Mouse (Mus musculus) c-Kit-positive CD71-positive TER-119-positive erythroid progenitor cells, embryonic 14.5 days (primary cell): ENCODE measurements at regions not wholly inside any gene's neighbourhood (a gene's known extent, or its start where the extent isn't known, plus 50 kb on each side); places are given as distances from the start of the nearest gene placed in this dataset.
"Not testable (repeated sequence)": the region's sequence is repeated elsewhere in the genome, so short reads cannot be mapped to it uniquely, and the experiment has no call there.

Experiments used
- DNase-seq: peaks from one replicate; pipeline ENCODE4 v3.0.0-alpha.2; 2013; ENCODE audit warnings: low spot score

DNA sequence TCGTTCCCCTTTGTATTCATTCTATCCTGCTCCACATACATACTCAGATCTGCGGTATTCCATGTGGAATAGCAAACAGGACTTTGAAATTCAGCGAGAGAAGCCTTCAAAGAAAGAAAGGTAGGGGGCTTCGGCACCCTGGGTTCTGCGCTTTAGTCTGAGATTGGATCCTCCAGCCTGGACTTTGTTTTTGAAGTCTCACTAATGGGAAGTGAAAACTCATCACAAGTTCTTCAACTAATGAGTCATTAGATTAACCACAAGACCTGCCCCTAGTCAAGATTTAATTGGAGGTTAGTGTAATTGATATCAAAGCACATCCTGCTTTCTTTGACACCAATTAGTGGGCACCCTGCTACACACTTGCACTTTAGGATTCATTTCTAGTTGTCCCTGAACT, 492.5 kb upstream of the Zfp960 start:
- no peak for DNase-seq

GRCm38 (mm10) chr17:16588791-16589190, 475.1 kb upstream of the Zfp960 start:
- no peak for DNase-seq

DNA sequence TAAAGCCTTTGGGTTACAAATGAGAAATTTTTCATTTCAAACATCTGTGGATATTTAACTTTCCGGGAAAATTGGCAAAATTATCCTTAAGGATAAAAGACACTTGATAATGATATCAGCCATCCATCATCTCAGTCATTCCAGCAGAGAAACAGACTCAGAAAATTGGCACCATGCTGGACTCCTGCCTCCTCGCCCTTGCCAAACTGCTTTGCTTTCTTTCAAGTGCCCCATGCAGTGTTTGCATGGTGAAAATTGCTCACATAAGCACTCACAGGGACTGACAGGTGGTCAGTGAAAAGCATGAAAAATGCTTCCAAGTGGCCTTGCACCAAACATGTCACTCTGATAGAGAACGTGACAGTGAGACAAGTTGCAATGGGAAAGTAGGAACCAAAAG, 464.2 kb upstream of the Zfp960 start:
- DNase-seq = no peak

GRCm38 (mm10) chr17:16612405-16612979, 451.4 kb upstream of the Zfp960 start:
- no peak for DNase-seq

DNA sequence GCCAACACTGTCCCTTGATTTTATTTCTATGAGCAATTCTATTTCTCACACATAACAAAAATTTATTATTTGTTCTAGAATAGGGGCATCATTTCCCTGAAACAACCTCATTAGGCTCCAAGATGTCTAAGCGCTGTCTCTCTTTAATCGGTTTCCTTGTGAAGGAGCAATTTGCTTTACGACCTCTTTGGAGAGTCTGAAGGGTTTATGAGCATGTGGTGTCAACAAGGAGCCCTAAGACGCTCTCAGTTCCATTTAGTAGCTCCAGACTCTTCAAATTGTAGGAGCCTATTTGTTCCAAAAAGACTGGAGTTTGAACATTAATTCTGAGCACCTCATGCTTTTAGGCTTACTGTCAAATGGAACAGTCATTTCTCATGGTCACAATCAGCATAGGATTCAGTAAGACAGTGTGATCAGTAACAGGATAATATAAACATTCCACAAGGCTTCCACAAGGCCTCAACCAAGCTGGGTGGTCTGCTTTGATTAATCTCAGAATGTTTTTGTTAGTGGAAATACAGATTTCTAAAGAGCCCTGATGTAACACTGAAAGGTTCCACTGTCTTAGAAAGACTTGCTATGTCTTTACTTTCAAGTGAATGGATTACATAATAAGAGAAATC, 441.9 kb upstream of the Zfp960 start:
- DNase-seq = no peak

- DNase-seq = no peak
Measured at GRCm38 (mm10) chr17:16629854-16630253, 434.1 kb upstream of the Zfp960 start.

GRCm38 (mm10) chr17:16633426-16633825, 430.5 kb upstream of the Zfp960 start:
- DNase-seq = no peak

- DNase-seq = no peak
Measured at GRCm38 (mm10) chr17:16637463-16637862, 426.4 kb upstream of the Zfp960 start.

- DNase-seq = no peak
Measured at GRCm38 (mm10) chr17:16647942-16648341, 416.0 kb upstream of the Zfp960 start.

GRCm38 (mm10) chr17:16665253-16665652, 398.7 kb upstream of the Zfp960 start:
- DNase-seq = no peak

DNA sequence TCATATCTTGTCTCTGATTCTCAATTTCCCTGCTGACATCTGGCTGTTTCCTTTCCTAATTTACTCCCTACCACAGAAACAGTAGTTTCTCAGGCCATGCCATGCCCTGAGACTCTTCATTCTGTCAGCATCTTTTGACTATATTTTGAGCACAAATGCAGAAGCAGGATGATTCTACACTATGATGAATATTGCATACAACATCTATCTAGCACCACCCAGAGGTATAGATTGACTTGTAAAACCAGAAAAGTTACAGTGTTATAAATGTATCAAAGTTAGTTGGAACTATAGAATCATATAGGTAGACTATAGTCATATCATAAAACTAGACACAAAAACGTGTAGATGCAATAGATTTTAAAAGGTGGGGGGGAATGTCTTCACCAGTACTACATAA, 396.3 kb upstream of the Zfp960 start:
- DNase-seq = no peak

DNA sequence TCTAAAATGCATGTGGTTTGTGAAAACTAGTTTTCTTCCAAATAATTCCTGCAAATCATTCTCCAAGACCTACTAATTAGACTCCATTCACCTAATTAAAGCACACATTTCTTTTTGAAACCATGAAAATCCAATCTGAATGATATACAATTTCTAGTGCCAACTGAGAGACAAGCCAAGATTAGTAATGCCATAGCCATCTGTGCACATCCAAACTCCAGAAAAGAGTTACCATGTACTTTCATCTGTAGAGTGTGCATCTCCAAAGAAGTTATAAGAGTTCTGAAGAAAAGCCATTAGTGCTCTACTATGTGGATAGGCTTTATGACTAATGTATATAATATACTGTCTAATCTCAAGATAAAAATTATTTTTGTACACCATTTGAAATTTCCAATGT, 359.7 kb upstream of the Zfp960 start:
- no peak for DNase-seq

- no peak for DNase-seq
Measured at GRCm38 (mm10) chr17:16705890-16706289, 358.0 kb upstream of the Zfp960 start.

- no peak for DNase-seq
Measured at GRCm38 (mm10) chr17:16726904-16727303, 337.0 kb upstream of the Zfp960 start.

DNA sequence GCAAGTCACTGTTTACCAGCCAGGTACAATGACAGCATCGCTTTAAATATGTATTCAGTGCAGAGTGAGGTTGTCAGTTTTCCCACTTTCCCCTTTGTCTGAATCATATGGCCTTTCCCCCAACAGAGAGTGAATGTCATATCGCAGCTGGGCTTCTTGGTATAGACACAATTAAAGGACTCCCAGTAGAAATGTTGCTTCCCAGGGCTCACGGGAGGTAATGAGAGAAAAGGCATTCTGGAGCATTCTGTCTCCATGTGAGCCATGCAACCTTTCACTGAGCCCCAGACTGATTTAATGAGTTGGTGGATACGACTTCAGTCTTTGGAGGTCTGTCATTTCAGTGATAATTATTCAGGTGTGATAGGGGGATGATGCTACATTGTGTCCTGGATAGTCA, 310.8 kb upstream of the Zfp960 start:
- no peak for DNase-seq

DNA sequence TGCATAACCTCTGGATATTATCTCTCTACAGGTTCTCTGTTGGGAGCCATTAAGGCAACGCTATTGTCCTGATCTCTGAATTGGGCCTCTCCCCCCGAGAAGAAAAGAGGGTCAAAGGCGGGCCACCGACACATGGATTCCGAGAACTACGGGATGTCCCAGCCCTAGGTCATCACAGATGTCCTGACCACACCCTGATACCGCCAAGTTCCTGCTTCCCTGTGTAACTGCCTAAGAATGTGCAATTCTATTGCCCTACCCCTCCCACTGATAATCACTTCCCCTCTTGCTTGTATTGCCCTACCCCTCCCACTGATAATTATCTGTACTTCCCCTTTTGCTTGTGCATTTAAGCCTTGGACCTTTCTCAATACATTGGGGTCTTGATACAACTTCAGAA, 293.3 kb upstream of the Zfp960 start:
- not testable (repeated sequence) for DNase-seq

DNA sequence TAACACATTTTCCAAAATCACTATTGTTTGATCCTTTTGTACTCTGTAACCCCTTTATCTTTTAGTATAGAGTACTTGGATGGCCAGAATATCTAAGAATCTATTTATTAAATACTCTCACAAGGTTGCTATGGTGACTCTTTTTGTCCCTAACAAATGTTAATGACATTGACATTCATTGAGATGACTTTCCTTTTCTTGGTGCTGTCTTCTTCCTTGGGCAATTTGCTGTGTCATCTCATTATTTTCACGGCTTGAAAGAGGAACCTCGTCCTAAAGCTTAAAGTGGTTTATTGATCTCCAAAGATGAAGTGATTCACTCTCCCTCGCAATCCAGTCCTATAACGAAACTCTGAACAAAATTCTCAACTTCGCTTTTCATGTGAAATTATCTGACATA, 265.6 kb upstream of the Zfp960 start:
- no peak for DNase-seq

- peak; percentile 19 for DNase-seq
Measured at GRCm38 (mm10) chr17:16804986-16805385, 258.9 kb upstream of the Zfp960 start.

- no peak for DNase-seq
Measured at GRCm38 (mm10) chr17:16818421-16818820, 245.5 kb upstream of the Zfp960 start.

DNA sequence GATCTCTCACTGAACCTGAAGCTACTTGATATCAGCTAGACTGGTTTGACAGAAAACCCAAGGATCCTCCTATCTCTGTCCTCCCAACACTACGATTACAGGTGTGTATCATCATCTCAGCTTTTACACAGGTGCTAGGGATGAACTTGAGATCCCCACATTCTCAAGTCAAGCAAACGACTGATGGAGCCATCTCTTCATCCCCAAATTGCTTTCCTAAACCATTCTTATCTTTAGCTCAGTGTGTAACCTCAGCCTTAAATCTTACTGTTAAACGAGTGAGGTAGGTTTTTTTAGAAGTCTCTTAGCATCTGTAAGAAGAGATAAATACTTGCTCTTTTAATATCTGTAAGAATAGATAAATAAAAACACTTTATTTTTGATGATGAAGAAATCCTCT, 242.2 kb upstream of the Zfp960 start:
- DNase-seq = no peak

DNA sequence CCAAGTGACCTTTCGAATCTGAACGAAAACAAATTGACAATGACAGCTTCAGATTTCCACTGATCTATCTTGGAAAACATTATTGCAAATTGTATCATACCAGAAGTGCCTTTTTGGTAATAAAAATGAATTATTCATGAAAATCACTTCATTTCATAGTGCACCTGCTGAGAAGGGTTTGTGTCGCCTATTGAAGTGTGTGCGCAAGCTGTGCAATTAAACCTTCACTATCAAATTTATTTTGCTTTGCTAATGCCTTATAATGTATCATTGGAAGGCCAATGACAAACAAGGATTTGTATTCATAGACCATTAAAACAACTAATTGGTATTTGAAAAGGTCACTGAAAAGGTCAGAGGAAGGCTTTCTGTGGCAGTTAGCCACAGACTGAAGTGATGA, 224.8 kb upstream of the Zfp960 start:
- DNase-seq = no peak

GRCm38 (mm10) chr17:16860771-16861170, 203.1 kb upstream of the Zfp960 start:
- no peak for DNase-seq

DNA sequence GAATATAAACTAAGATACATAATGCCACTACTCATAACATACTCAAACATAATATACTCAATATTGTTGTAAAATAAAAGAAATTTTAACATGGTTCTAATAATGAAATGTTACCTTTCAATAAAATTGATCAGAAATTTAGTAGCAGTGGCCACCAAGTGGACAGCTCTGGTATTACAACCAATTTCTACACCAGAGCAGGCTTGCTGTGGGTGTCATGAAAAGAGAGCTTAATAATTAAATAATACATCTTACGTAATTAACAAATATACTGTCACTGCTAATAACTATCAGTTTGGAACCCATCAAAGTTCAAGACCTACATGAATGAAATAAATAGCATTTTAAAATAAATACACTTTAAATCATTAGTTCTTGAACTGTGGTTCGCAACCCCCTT, 163.1 kb upstream of the Zfp960 start:
- peak; percentile 10 for DNase-seq

- DNase-seq = no peak
Measured at GRCm38 (mm10) chr17:16918191-16918590, 145.7 kb upstream of the Zfp960 start.
